Mouse (Mus musculus) heart, postnatal 0 days (tissue): ENCODE data around the gene Tspan1. TPM values are rescaled to one million over a fixed set of nuclear protein-coding genes. Genes with fewer than 3 reads are reported as not detected.

Experiments
- ATAC-seq: fragments of 200-750 bp; cut with Nextera tagmentation; 2 replicates; pipeline ENCODE4 v1.8.0; 2017; ENCODE audit warnings: low read depth, moderate number of reproducible peaks, moderate library complexity; ENCODE audit not compliant: insufficient read depth
- DNase-seq: peaks from one replicate; pipeline ENCODE4 v3.0.0-alpha.2; 2016; ENCODE audit warnings: low spot score
- H3K27ac ChIP-seq: fragments of 300-500 bp; sonication (generic); 2 replicates; pipeline ENCODE4 v1.5.1; 2014; ENCODE audit warnings: low read depth, mild to moderate bottlenecking
- H3K27me3 ChIP-seq: fragments of 300-500 bp; sonication (generic); 2 replicates; pipeline ENCODE4 v1.6.1; 2014; ENCODE audit warnings: low read length, mixed read lengths; ENCODE audit not compliant: control insufficient read depth, insufficient read depth
- H3K36me3 ChIP-seq: fragments of 300-500 bp; sonication (generic); replicated peaks from 2 replicates; pipeline ENCODE4 v1.6.1; 2014; ENCODE audit warnings: low read length, mixed read lengths; ENCODE audit not compliant: control insufficient read depth, insufficient read depth
- H3K4me1 ChIP-seq: fragments of 300-500 bp; sonication (generic); 2 replicates; pipeline ENCODE4 v1.6.1; 2014; ENCODE audit warnings: antibody characterized with exemption; ENCODE audit not compliant: control insufficient read depth, insufficient read depth
- H3K4me2 ChIP-seq: fragments of 300-500 bp; sonication (generic); 2 replicates; pipeline ENCODE4 v1.6.1; 2014; ENCODE audit warnings: low read depth, mild to moderate bottlenecking, low read length, moderate library complexity
- H3K4me3 ChIP-seq: fragments of 300-500 bp; sonication (generic); 2 replicates; pipeline ENCODE4 v1.5.1; 2014; ENCODE audit warnings: low read depth, low read length
- H3K9ac ChIP-seq: fragments of 300-500 bp; sonication (generic); replicated peaks from 2 replicates; pipeline ENCODE4 v1.6.1; 2014; ENCODE audit warnings: low read depth, low read length, mixed read lengths
- H3K9me3 ChIP-seq: fragments of 300-500 bp; sonication (generic); replicated peaks from 2 replicates; pipeline ENCODE4 v1.6.1; 2016; ENCODE audit warnings: low read length; ENCODE audit not compliant: control insufficient read depth
- CTCF ChIP-seq: IDR thresholded peaks from 2 replicates; pipeline ENCODE4 v1.5.1; 2016; ENCODE audit warnings: antibody characterized with exemption, control low read depth, low read depth
- EP300 ChIP-seq: IDR thresholded peaks from 2 replicates; pipeline ENCODE4 v1.6.1; 2016; ENCODE audit warnings: antibody characterized with exemption, low read depth
- WGBS: fragments of 180-500 bp; shearing (Covaris S2); extraction: QIAGEN DNeasy Blood & Tissue Kit; methylation state at CpG from one replicate; pipeline ENCODE4 v1.1.7; 2014; 5-methylcytosine and 5-hydroxymethylcytosine counted together
- polyA plus RNA-seq: library from polyadenylated mRNA; unstranded; fragments of >200 nt; fragmentation: Nextera tagmentation; extraction: Ambion mirVana; gene quantifications from 2 replicates; pipeline ENCODE4 v1.2.1, GENCODE M21; 2015
- total RNA-seq: library from RNA; depleted of rRNA; stranded (reverse); fragments of >200 nt; gene quantifications from 2 replicates; pipeline ENCODE4 v1.2.3, GENCODE M21; 2014; ENCODE audit warnings: low replicate concordance; rRNA removed

Gene Tspan1
- total RNA-seq = 1.8 TPM in 1 of 2 replicates, not detected in the other
- polyA plus RNA-seq = 2.8 TPM in 1 of 2 replicates, not detected in the other

- no peaks in the 10 kb centered on the region for H3K27me3 ChIP-seq
- ATAC-seq (no peak), DNase-seq (no peak)
- H3K27ac ChIP-seq = no peak within 1 kb of the TSS
- peaks cover 5% of the 10 kb centered on the region for H3K4me1 ChIP-seq
- no peak for TF ChIP-seq EP300
- TF ChIP-seq CTCF = no peak
- no peak within 1 kb of the TSS for H3K4me2 ChIP-seq
- no peak within 1 kb of the TSS for H3K9ac ChIP-seq
- WGBS = 32% methylated on average over 7 of the region's 7 CpGs
- H3K36me3 ChIP-seq = no peaks in the 10 kb centered on the region
- H3K9me3 ChIP-seq = no peaks in the 10 kb centered on the region
- H3K4me3 ChIP-seq = no peak within 1 kb of the TSS
Observed at GRCm38 (mm10) chr4:116167404-116167803, at the start of gene Tspan1. Gene Tspan1, minus strand, starts transcription at chr4:116167601.

DNA sequence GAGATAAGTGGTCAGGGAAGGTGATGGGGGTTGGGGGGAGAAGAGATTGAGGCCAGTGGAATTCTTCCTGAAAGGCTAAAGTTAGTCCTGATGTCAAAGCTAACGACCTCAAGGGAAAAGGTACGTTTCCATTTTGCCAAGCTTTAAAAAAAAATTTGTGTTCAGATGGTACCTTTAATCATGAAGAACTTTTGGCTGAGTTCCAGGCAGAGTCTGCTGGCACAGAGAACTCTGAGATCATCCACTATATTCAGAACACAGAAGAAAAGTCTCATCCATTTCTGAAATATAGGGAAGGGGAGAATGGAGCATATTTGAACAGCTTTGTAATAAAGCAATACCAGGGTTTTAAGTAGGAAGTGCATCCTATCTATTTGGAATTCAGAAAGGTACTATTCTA, 49.6 kb upstream of the Tspan1 start:
- no peak for ATAC-seq
- 15% methylated on average over 2 of the region's 2 CpGs for WGBS
- DNase-seq = peak; percentile 75

DNA sequence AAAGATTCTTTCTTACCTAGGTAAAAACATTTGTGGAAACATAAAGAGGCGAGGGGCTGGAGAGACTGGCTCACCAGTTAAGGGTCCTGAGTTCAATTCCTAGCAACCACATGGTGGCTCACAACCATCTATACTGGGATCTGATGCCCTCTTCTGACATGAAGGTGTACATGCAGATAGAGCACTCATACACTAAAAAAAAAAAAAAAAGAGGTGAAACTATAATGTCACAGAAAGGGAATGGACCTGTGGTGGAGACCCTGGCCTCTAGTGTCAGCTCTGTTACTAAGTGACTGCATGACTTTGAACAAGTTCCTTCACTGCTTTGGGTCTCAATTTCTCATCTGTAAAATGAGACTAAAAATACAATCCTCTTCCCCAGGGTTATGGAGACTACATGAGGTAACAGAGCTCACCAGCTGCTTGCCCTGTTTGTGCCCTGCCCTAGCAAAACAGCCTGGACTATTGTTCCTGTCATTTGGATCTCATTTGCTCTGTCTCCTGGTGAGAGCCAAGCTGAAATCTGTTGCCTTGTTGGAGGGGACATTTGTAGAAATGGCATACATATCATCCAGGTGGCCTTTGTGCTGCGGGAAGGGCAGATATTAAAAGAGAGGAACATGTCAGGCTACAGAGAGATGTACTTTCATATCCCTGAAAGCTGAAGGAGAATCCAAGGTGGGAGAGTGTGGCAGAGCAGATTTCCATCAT, 48.6 kb upstream of the Tspan1 start:
- Histone ChIP-seq H3K4me2 (no peak overlapping the region), H3K4me1 (peaks cover 8% of the 10 kb centered on the region; the same call in 1 of the 2 replicates), H3K4me3 (no peak overlapping the region), H3K9me3 (no peaks in the 10 kb centered on the region), H3K9ac (no peak overlapping the region), H3K36me3 (no peaks in the 10 kb centered on the region), H3K27ac (no peak overlapping the region), H3K27me3 (no peaks in the 10 kb centered on the region)
- DNase-seq (no peak), ATAC-seq (no peak)
- TF ChIP-seq EP300 (no peak), CTCF (no peak)
- WGBS = 74% methylated on average over 2 of the region's 2 CpGs

More for the DNA sequence above, 49.6 kb upstream of the Tspan1 start:
- TF ChIP-seq CTCF = no peak
- TF ChIP-seq EP300 = no peak
- no peak overlapping the region for H3K4me2 ChIP-seq
- no peaks in the 10 kb centered on the region for H3K9me3 ChIP-seq
- H3K4me1 ChIP-seq = peaks cover 8% of the 10 kb centered on the region; the same call in 1 of the 2 replicates
- no peaks in the 10 kb centered on the region for H3K27me3 ChIP-seq
- H3K36me3 ChIP-seq = no peaks in the 10 kb centered on the region
- H3K4me3 ChIP-seq = no peak overlapping the region
- H3K9ac ChIP-seq = no peak overlapping the region
- no peak overlapping the region for H3K27ac ChIP-seq

DNA sequence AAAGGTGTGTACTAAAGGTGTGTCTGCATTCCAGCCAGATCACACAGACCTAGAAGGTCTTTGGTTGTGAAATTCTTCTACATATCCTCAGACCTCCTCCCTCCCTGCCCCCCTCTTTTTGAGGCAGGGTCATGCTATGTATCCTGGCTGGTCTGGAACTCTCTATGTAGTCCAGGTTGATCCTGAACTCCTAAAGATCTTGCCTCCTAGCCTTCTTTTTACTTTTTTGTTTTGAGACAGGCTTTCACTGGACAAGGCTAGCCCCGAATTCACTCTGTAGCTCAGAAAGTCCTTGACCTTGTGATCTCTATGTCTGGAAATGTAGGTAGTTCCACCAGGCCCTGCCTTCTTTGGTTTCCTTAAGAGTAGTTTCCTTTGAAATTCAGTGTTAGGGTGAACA, 41.5 kb upstream of the Tspan1 start:
- TF ChIP-seq CTCF (no peak), EP300 (no peak)
- Histone ChIP-seq H3K9ac (no peak overlapping the region), H3K27me3 (no peaks in the 10 kb centered on the region), H3K9me3 (no peaks in the 10 kb centered on the region), H3K4me2 (no peak overlapping the region), H3K4me3 (no peak overlapping the region), H3K4me1 (no peaks in the 10 kb centered on the region), H3K36me3 (no peaks in the 10 kb centered on the region), H3K27ac (no peak overlapping the region)
- DNase-seq (no peak), ATAC-seq (no peak)
- WGBS = 83% methylated on average over 1 of the region's 1 CpGs

GRCm38 (mm10) chr4:116206531-116206930, 39.1 kb upstream of the Tspan1 start:
- Histone ChIP-seq H3K27ac (no peak overlapping the region), H3K4me1 (no peaks in the 10 kb centered on the region), H3K9me3 (no peaks in the 10 kb centered on the region), H3K36me3 (no peaks in the 10 kb centered on the region), H3K27me3 (no peaks in the 10 kb centered on the region), H3K4me2 (no peak overlapping the region), H3K9ac (no peak overlapping the region), H3K4me3 (no peak overlapping the region)
- TF ChIP-seq CTCF (no peak), EP300 (no peak)
- 74% methylated on average over 4 of the region's 4 CpGs for WGBS
- ATAC-seq (no peak), DNase-seq (no peak)

GRCm38 (mm10) chr4:116204422-116204821, 37.0 kb upstream of the Tspan1 start:
- Histone ChIP-seq H3K4me1 (no peaks in the 10 kb centered on the region), H3K36me3 (no peaks in the 10 kb centered on the region), H3K4me3 (no peak overlapping the region), H3K27ac (no peak overlapping the region), H3K9ac (no peak overlapping the region), H3K27me3 (no peaks in the 10 kb centered on the region), H3K9me3 (no peaks in the 10 kb centered on the region), H3K4me2 (no peak overlapping the region)
- WGBS = 58% methylated on average over 3 of the region's 3 CpGs
- ATAC-seq (no peak), DNase-seq (no peak)
- no peak for TF ChIP-seq EP300
- TF ChIP-seq CTCF = no peak
